Mouse (Mus musculus): ENCODE data around the gene Dcaf1. TPM values are rescaled to one million over a fixed set of nuclear protein-coding genes. Genes with fewer than 3 reads are reported as not detected.

The Dcaf1 gene
- polyA plus RNA-seq, 1 experiment = 7.5 TPM

DNA sequence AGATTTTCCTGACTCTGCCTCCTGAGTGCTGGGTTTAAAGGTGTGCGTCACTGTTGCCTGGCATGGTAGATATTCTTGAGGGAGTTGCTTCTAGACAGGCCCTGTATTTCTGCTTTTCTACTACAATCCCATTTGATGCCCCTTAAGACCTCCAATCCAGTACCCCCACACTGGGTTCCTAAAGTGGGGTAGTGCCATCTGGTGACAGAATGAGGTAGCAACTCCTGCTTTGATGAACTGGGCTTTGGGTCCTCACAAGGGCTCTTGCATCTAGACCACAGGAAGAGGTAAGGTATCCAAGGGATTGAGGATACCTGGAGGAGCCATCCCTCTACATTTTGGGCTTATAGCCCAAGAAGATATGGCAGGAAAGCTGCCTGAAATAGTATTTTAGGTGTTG lies 2.5 kb upstream of the Dcaf1 start:
- DNase-seq (ENCODE audit: low read depth in 1 of 2, low spot score in 2 of 2) = peak in 1 of 2 experiments; percentile 14
- Histone ChIP-seq H3K36me3 (ENCODE audit: control insufficient read depth, insufficient read depth, low read length) (no peaks in the 10 kb centered on the region), H3K4me1 (ENCODE audit: control insufficient read depth, insufficient read depth, insufficient read length) (peaks cover 2% of the 10 kb centered on the region; the same call in 1 of the 2 replicates), H3K4me3 (ENCODE audit: extremely low read depth, insufficient read depth, insufficient read length) (no peak overlapping the region), H3K27me3 (ENCODE audit: control insufficient read depth, insufficient read depth, low read length) (no peaks in the 10 kb centered on the region), H3K27ac (ENCODE audit: insufficient read depth, low read length) (no peak overlapping the region)
- WGBS = 95% methylated on average over 1 of the region's 1 CpGs
- TF ChIP-seq POLR2A (IDR thresholded peaks at IDR 0.05; ENCODE audit: low read depth, low read length) (no peak), CTCF (IDR thresholded peaks at IDR 0.05; ENCODE audit: extremely low read depth, insufficient read depth, insufficient read length, insufficient replicate concordance) (peak; percentile 16; the same call in 1 of the 2 replicates)

DNA sequence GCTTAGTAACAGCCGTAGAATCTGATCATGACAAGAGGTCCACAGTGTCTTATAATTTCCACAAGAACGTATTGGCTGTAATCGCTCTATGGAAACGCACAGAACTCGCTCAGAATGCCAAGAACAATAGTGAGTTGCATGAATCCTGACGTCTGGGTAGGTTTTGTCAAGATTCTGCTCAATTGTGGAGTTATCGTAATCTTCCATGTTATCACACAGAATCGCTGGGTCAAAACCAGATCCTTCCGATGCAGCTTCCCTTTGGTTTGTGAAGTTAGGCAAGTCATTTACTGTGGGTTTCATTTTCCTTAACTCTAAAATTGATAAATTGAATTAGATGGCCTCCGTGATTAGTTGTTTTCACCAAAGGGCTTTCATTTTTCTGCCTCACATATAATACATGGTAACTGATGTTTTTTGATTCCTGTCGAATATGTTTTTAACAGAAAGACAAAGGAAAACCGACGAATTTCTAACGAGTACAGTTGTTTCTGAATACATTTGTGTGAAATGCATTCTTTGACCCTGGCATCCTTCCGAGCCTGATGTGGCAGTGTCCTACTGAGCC lies 540 bp upstream of the Dcaf1 start:
- no peaks in the 10 kb centered on the region for H3K27me3 ChIP-seq (ENCODE audit: control insufficient read depth, insufficient read depth, low read length)
- H3K36me3 ChIP-seq (ENCODE audit: control insufficient read depth, insufficient read depth, low read length) = no peaks in the 10 kb centered on the region
- peak overlapping the region; percentile 62 for H3K4me3 ChIP-seq (ENCODE audit: extremely low read depth, insufficient read depth, insufficient read length)
- H3K27ac ChIP-seq (ENCODE audit: insufficient read depth, low read length) = 0 out of 2 replicates have a peak overlapping the region, but pooled peaks have one; percentile 19
- DNase-seq (ENCODE audit: low read depth in 1 of 2, low spot score in 2 of 2) = no peak
- H3K4me1 ChIP-seq (ENCODE audit: control insufficient read depth, insufficient read depth, insufficient read length) = peaks cover 2% of the 10 kb centered on the region; the same call in 1 of the 2 replicates
- TF ChIP-seq CTCF (IDR thresholded peaks at IDR 0.05; ENCODE audit: extremely low read depth, insufficient read depth, insufficient read length, insufficient replicate concordance) = no peak
- TF ChIP-seq POLR2A (IDR thresholded peaks at IDR 0.05; ENCODE audit: low read depth, low read length) = no peak
- WGBS = 9% methylated on average over 15 of the region's 15 CpGs

DNA sequence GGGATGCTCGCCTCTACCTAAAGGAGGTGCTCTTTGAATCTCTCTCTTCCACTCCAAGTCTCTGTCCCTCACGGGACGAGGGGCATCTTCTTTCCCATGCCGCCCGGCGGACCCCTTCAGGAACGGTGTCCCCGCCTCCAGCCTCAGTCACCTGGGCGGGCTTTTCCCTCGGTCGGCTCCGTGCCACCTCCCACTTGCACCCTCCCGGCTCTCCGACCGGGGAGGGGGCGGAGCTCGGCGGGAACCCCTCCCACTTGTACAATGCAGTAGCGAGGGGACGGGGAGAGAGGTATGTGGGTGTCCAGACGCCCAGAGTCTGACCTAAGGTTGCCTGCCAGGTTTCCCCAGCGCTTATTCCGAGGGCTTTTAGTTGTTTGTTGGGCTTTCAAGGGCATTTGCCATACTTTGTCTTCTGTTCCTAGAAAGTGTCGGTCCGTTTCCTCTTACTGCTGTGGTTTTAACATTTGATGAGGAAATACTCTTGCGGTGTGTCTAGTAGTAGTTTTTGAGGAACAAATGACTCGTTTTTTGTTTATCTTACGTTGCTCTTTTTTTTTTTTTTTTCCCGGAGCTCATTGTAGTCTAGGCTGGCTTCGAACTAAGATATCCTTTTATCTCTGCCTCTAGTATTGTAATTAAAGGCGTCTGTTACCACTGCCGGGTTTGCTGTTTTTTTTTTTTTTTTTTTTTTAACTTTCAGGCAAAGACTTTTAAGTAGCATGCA lies 869 bp downstream of the Dcaf1 start:
- Histone ChIP-seq H3K27ac (ENCODE audit: insufficient read depth, low read length) (peak overlapping the region; percentile 87), H3K4me3 (ENCODE audit: extremely low read depth, insufficient read depth, insufficient read length) (peak overlapping the region; percentile 87), H3K36me3 (ENCODE audit: control insufficient read depth, insufficient read depth, low read length) (no peaks in the 10 kb centered on the region), H3K27me3 (ENCODE audit: control insufficient read depth, insufficient read depth, low read length) (no peaks in the 10 kb centered on the region), H3K4me1 (ENCODE audit: control insufficient read depth, insufficient read depth, insufficient read length) (peaks cover 2% of the 10 kb centered on the region; the same call in 1 of the 2 replicates)
- DNase-seq (ENCODE audit: low read depth in 1 of 2, low spot score in 2 of 2) = peak; percentile 75 to 78
- TF ChIP-seq POLR2A (IDR thresholded peaks at IDR 0.05; ENCODE audit: low read depth, low read length) = no peak
- no peak for TF ChIP-seq CTCF (IDR thresholded peaks at IDR 0.05; ENCODE audit: extremely low read depth, insufficient read depth, insufficient read length, insufficient replicate concordance)
- 0% methylated on average over 31 of the region's 32 CpGs for WGBS

DNA sequence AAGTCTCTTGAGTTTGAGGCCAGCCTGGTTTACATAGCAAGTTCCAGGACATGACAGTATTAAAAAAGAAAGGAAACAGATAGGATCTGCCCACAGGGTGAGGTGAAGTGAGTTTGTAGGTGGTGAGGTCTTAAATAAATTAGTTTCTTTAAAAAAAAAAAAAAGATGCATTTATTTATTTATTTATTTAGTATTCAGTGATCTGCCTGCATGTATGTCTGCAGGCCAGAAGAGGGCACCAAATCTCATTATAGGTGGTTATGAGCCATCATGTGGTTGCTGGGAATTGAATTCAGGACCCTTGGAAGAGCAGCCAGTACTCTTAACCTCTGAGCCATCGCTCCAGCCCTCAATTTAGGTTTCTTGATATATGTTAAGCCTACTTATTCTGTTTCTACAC lies 18.9 kb downstream of the Dcaf1 start:
- 98% methylated on average over 1 of the region's 1 CpGs for WGBS
- H3K36me3 ChIP-seq (ENCODE audit: control insufficient read depth, insufficient read depth, low read length) = peaks cover 23% of the 10 kb centered on the region
- TF ChIP-seq POLR2A (IDR thresholded peaks at IDR 0.05; ENCODE audit: low read depth, low read length) (no peak), CTCF (IDR thresholded peaks at IDR 0.05; ENCODE audit: extremely low read depth, insufficient read depth, insufficient read length, insufficient replicate concordance) (no peak)

DNA sequence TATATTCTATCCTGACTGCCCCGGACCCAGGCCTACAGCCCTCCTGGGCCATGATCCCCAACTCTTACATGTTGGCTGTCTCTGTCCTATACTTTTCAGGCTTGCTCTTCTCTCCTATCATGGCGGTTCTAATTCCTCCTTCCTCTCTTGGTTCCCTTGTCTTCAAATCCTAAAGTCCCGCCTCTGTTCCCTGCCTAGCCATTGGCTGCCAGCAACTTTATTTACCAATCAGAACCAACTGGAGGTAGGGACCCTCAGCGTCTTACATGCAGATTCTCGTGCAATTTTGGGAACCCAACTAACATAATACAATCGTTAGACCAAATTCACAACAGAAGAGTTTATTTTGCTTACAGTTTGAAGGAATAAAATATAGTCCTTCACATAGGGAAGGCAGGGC lies 21.1 kb downstream of the Dcaf1 start:
- H3K36me3 ChIP-seq (ENCODE audit: control insufficient read depth, insufficient read depth, low read length) = peaks cover 26% of the 10 kb centered on the region
- TF ChIP-seq POLR2A (IDR thresholded peaks at IDR 0.05; ENCODE audit: low read depth, low read length) = no peak
- no peak for TF ChIP-seq CTCF (IDR thresholded peaks at IDR 0.05; ENCODE audit: extremely low read depth, insufficient read depth, insufficient read length, insufficient replicate concordance)
- 93% methylated on average over 6 of the region's 6 CpGs for WGBS

More for the DNA sequence above, 18.9 kb downstream of the Dcaf1 start:
- Histone ChIP-seq H3K27me3 (ENCODE audit: control insufficient read depth, insufficient read depth, low read length) (no peaks in the 10 kb centered on the region), H3K27ac (ENCODE audit: insufficient read depth, low read length) (no peak overlapping the region), H3K4me3 (ENCODE audit: extremely low read depth, insufficient read depth, insufficient read length) (no peak overlapping the region), H3K4me1 (ENCODE audit: control insufficient read depth, insufficient read depth, insufficient read length) (no peaks in the 10 kb centered on the region)
- no peak for DNase-seq (ENCODE audit: low read depth in 1 of 2, low spot score in 2 of 2)

DNA sequence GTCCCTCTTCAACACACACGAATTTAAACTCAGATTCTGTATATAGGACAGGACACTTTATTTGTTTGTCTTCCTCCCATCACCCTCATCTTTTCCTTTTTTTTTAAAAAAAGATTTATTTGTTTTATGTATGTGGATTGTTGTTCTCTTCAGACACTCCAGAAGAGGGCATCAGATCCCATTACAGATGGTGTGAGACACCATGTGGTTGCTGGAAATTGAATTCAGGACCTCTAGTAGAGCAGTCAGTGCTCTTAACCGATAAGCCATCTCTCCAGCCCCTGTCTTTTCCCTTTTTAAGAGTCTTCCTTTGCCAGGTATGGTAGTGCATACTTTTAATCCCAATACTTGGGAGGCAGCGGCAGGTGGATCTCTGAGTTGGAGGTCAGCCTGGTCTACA lies 35.0 kb downstream of the Dcaf1 start:
- no peak for DNase-seq (ENCODE audit: low read depth in 1 of 2, low spot score in 2 of 2)
- H3K4me3 ChIP-seq (ENCODE audit: extremely low read depth, insufficient read depth, insufficient read length) = no peak overlapping the region
- TF ChIP-seq CTCF (IDR thresholded peaks at IDR 0.05; ENCODE audit: extremely low read depth, insufficient read depth, insufficient read length, insufficient replicate concordance) = no peak
- TF ChIP-seq POLR2A (IDR thresholded peaks at IDR 0.05; ENCODE audit: low read depth, low read length) = no peak
- WGBS = 83% methylated on average over 3 of the region's 3 CpGs
- H3K27ac ChIP-seq (ENCODE audit: insufficient read depth, low read length) = no peak overlapping the region
- H3K4me1 ChIP-seq (ENCODE audit: control insufficient read depth, insufficient read depth, insufficient read length) = no peaks in the 10 kb centered on the region
- H3K27me3 ChIP-seq (ENCODE audit: control insufficient read depth, insufficient read depth, low read length) = no peaks in the 10 kb centered on the region
- peaks cover 32% of the 10 kb centered on the region for H3K36me3 ChIP-seq (ENCODE audit: control insufficient read depth, insufficient read depth, low read length)

More for the DNA sequence above, 21.1 kb downstream of the Dcaf1 start:
- Histone ChIP-seq H3K27ac (ENCODE audit: insufficient read depth, low read length) (no peak overlapping the region), H3K27me3 (ENCODE audit: control insufficient read depth, insufficient read depth, low read length) (no peaks in the 10 kb centered on the region), H3K4me1 (ENCODE audit: control insufficient read depth, insufficient read depth, insufficient read length) (no peaks in the 10 kb centered on the region), H3K4me3 (ENCODE audit: extremely low read depth, insufficient read depth, insufficient read length) (no peak overlapping the region)
- DNase-seq (ENCODE audit: low read depth in 1 of 2, low spot score in 2 of 2) = no peak

DNA sequence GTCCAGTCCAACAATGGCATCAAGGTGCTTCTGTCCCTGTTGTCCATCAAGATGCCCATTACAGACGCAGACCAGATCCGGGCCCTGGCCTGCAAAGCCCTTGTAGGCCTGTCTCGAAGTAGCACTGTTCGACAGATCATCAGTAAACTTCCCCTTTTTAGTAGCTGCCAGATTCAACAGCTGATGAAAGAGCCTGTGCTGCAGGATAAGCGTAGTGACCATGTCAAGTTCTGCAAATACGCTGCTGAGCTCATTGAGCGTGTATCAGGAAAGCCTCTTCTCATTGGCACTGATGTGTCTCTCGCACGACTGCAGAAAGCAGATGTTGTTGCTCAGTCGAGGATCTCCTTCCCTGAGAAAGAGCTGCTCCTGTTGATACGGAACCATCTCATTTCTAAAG lies 36.4 kb downstream of the Dcaf1 start:
- Histone ChIP-seq H3K27ac (ENCODE audit: insufficient read depth, low read length) (no peak overlapping the region), H3K4me3 (ENCODE audit: extremely low read depth, insufficient read depth, insufficient read length) (no peak overlapping the region), H3K4me1 (ENCODE audit: control insufficient read depth, insufficient read depth, insufficient read length) (no peaks in the 10 kb centered on the region), H3K27me3 (ENCODE audit: control insufficient read depth, insufficient read depth, low read length) (no peaks in the 10 kb centered on the region), H3K36me3 (ENCODE audit: control insufficient read depth, insufficient read depth, low read length) (peaks cover 31% of the 10 kb centered on the region)
- TF ChIP-seq CTCF (IDR thresholded peaks at IDR 0.05; ENCODE audit: extremely low read depth, insufficient read depth, insufficient read length, insufficient replicate concordance) (no peak), POLR2A (IDR thresholded peaks at IDR 0.05; ENCODE audit: low read depth, low read length) (no peak)
- WGBS = 61% methylated on average over 11 of the region's 11 CpGs
- no peak for DNase-seq (ENCODE audit: low read depth in 1 of 2, low spot score in 2 of 2)
